Mouse (Mus musculus) thymus, adult 2 months (tissue): ENCODE measurements around the gene Usp16.

Experiments
- CTCF ChIP-seq: fragments of 200-500 bp; IDR thresholded peaks from 2 replicates; pipeline ENCODE4 v1.5.1; 2012; ENCODE audit warnings: mild to moderate bottlenecking, control low read depth, low read length, moderate library complexity, borderline replicate concordance; ENCODE audit not compliant: control insufficient read depth, poor library complexity, insufficient read depth; ENCODE audit errors: extremely low read depth
- POLR2A ChIP-seq: fragments of 200-500 bp; IDR thresholded peaks from 2 replicates; pipeline ENCODE4 v1.6.1; 2012; ENCODE audit warnings: mild to moderate bottlenecking, low read length, control low read depth, moderate library complexity; ENCODE audit not compliant: control insufficient read depth, poor library complexity, insufficient read depth; ENCODE audit errors: extremely low read depth

GRCm38 (mm10) chr16:87427516-87427915 lies 27.0 kb upstream of the Usp16 start:
- TF ChIP-seq POLR2A (no peak), CTCF (no peak)
